Mouse (Mus musculus) forebrain, embryonic 14.5 days (tissue): ENCODE measurements at regions not wholly inside any gene's neighbourhood (a gene's known extent, or its start where the extent isn't known, plus 50 kb on each side); places are given as distances from the start of the nearest gene placed in this dataset.

ENCODE experiments used
- ATAC-seq: fragments of 200-750 bp; cut with Nextera tagmentation; 2 replicates; pipeline ENCODE4 v1.8.0; 2017; ENCODE audit warnings: mild to moderate bottlenecking, moderate library complexity
- DNase-seq: peaks from one replicate; pipeline ENCODE4 v3.0.0-alpha.2; 2015; ENCODE audit warnings: low spot score
- H3K27ac ChIP-seq: fragments of 300-500 bp; sonication (generic); 2 replicates; pipeline ENCODE4 v1.5.1; 2014; ENCODE audit warnings: low read depth, mild to moderate bottlenecking, control low read depth, low read length, moderate library complexity
- H3K27me3 ChIP-seq: fragments of 300-500 bp; sonication (generic); replicated peaks from 2 replicates; pipeline ENCODE4 v1.6.1; 2014; ENCODE audit warnings: low read length, control low read depth, mixed read lengths; ENCODE audit not compliant: control insufficient read depth, insufficient read depth
- H3K36me3 ChIP-seq: fragments of 300-500 bp; sonication (generic); 2 replicates; pipeline ENCODE4 v1.6.1; 2014; ENCODE audit warnings: low read length, control low read depth; ENCODE audit not compliant: control insufficient read depth, insufficient read depth
- H3K4me1 ChIP-seq: fragments of 300-500 bp; sonication (generic); 2 replicates; pipeline ENCODE4 v1.6.1; 2014; ENCODE audit warnings: antibody characterized with exemption, low read length, control low read depth; ENCODE audit not compliant: control insufficient read depth, insufficient read depth
- H3K4me2 ChIP-seq: fragments of 300-500 bp; sonication (generic); 2 replicates; pipeline ENCODE4 v1.6.1; 2014; ENCODE audit warnings: mild to moderate bottlenecking, control low read depth, low read length
- H3K4me3 ChIP-seq: fragments of 300-500 bp; sonication (generic); 2 replicates; pipeline ENCODE4 v1.5.1; 2014; ENCODE audit warnings: low read depth, low read length, control low read depth
- H3K9ac ChIP-seq: fragments of 300-500 bp; sonication (generic); 2 replicates; pipeline ENCODE4 v1.6.1; 2014; ENCODE audit warnings: mild to moderate bottlenecking, low read length, control low read depth, moderate library complexity
- H3K9me3 ChIP-seq: fragments of 300-500 bp; sonication (generic); replicated peaks from 2 replicates; pipeline ENCODE4 v1.6.1; 2016; ENCODE audit warnings: low read length, control low read depth, mixed read lengths; ENCODE audit not compliant: control insufficient read depth
- WGBS: fragments of 180-500 bp; shearing (Covaris S2); extraction: QIAGEN DNeasy Blood & Tissue Kit; methylation state at CpG from one replicate; pipeline ENCODE4 v1.1.7; 2014; 5-methylcytosine and 5-hydroxymethylcytosine counted together

DNA sequence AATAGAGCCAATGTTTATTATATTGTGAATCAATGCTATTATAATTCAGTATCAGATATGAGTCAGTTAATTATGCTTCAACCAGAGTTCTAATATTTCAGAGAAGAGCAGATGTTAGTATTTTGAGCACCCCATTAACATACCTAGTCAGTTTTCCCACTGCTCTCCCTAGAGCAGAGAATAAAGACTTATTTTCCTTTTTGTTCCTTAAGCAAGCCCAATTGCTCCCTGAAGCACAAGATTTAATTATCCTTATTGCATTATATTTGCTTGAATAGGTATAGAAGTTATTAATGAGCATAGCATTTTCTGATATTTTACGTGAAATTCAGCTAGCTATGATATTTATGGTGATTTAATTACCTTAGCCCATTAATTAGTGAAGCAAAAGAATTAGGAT lies 927.8 kb upstream of the Fbxo33 start:
- Histone ChIP-seq H3K27ac (no peak overlapping the region), H3K4me3 (no peak overlapping the region), H3K27me3 (no peaks in the 10 kb centered on the region), H3K9ac (no peak overlapping the region), H3K4me2 (no peak overlapping the region), H3K4me1 (no peaks in the 10 kb centered on the region), H3K9me3 (no peaks in the 10 kb centered on the region), H3K36me3 (no peaks in the 10 kb centered on the region)
- ATAC-seq (no peak), DNase-seq (no peak)
- WGBS: 28% methylated on average over 1 of the region's 1 CpGs
